Mouse (Mus musculus): ENCODE measurements at regions not wholly inside any gene's neighbourhood (a gene's known extent, or its start where the extent isn't known, plus 50 kb on each side); places are given as distances from the start of the nearest gene placed in this dataset.

DNA sequence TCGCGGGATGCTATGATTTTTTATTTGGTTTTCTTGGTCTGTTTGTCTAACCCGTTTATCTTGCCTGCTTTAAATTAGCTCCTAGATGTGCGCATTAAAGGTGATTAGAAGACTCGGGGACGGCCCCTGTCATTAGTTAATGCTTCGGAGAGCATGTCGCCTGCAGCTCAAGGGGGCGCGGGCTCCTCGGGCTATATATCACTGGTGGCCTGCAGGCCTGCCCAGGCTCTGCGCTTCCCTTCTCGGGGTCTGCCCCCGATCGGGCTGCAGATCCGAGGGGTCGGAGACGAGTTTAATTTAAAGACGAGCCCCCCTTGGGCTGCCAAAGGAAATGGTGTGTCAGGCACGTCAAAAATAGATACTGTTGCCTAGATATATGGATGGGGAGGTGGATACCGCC lies 78.2 kb downstream of the Tbx3 start:
- TF ChIP-seq CTCF (IDR thresholded peaks at IDR 0.05; ENCODE audit: insufficient read depth, low read depth, low read length) (no peak), POLR2A (IDR thresholded peaks at IDR 0.05; ENCODE audit: insufficient read depth, low read depth, low read length) (no peak)
